Mouse (Mus musculus): ENCODE data around the gene Ephb2.

GRCm38 (mm10) chr4:136679221-136679620, 156.6 kb downstream of the Ephb2 start:
- no peak for TF ChIP-seq EP300 (IDR thresholded peaks at IDR 0.05; ENCODE audit: low read depth)
- no peak for TF ChIP-seq CTCF (IDR thresholded peaks at IDR 0.05; ENCODE audit: low read depth)
